Mouse (Mus musculus) mesoderm, embryonic 11.5 days (tissue): Measurements from ENCODE around the gene Gemin5.
"Not testable (repeated sequence)": the region's sequence is repeated elsewhere in the genome, so short reads cannot be mapped to it uniquely, and the experiment has no call there.

Experiments used
- DNase-seq: peaks from one replicate; pipeline ENCODE4 v3.0.0-alpha.2; 2012; ENCODE audit warnings: low read depth, low spot score

The Gemin5 gene

DNA sequence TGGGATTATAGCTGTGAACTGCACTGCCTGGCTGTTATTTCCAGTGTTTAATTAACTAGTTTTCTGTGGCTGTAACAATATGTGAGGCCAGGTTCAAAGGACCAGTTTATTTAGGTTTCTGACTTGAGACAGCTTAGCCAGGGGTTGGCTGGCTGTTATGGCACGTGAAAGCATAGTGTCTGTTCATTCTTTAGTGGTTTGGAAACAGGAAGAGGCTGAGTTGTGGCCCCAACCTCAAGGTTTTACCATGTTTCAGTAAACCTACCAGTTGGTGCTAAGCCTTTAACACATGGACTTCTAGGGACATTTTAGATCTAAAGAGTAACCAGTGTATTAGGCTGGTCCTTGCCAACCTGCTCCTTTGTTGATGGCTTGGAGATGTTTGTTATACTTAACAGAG is 51.8 kb downstream of the Gemin5 start:
- DNase-seq = no peak

DNA sequence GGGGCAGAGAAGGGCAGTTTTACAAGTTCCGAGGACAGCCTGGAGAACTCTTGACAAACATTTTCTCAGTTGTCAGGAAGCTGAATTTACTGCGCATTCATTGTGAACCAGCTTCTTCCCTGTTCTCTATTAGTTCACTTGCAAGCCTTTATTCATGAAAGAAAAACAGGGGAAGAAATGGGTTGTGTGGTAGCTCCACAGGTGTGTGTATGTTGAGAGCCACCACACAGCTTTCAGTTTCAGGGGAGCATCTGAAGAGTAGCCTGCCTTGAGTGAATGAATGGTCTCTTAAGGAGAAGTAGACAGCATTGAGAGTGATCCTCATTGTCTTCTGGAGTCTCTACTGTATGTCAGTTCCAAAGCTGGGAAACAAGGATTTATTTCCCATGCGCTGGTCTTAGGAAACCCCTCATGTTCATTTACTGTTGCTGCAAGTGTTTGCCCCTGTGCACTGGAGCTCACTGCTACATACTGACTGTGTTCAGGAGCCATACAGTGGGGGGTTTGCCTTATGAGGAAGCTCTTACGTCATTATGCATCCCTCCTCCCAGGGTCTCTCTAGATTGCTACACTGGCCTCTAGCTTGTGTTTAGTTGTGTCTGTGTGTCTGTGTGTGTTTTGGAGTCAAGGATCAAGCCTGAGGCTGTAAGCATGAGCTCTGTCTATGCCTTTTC is 60.5 kb downstream of the Gemin5 start:
- DNase-seq = no peak

DNA sequence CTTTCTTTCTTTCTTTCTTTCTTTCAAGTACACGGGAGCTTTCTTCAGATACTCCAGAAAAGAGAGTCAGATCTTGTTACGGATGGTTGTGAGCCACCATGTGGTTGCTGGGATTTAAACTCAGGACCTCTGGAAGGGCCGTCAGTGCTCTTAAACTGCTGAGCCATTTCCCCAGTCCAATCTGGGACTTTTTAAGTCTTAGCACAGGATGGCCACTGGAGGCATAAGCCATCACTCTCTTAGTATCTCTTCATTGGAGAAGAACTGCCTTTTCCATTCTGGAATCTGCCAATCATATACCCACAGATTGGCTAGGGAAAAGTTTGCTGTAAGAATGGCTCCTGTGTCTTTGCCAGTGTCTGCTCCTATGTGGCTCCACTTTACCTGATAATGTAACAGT is 61.3 kb downstream of the Gemin5 start:
- DNase-seq = no peak

DNA sequence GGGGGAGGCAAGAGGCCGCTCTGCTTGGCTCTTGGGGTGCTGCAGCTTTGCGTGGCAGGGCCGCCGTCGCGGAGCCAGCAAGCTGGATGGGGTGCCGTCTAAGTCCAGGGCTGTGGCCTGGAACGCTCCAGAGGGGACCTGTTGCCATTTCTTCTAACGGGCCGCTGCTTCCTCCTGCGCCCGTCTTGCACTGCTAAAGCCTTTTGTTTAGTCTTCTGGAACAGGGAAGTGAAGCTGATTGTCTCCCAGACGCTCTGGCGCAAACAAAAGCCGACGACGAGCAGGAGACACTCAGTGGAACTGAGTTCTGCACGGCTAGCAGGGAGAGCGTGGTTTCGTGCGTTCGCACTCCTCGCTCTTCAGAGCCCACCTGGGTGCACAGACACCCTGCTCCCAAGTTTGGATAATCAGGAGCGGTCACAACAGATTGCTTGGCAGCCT is 64.0 kb downstream of the Gemin5 start:
- peak; percentile 36 for DNase-seq

DNA sequence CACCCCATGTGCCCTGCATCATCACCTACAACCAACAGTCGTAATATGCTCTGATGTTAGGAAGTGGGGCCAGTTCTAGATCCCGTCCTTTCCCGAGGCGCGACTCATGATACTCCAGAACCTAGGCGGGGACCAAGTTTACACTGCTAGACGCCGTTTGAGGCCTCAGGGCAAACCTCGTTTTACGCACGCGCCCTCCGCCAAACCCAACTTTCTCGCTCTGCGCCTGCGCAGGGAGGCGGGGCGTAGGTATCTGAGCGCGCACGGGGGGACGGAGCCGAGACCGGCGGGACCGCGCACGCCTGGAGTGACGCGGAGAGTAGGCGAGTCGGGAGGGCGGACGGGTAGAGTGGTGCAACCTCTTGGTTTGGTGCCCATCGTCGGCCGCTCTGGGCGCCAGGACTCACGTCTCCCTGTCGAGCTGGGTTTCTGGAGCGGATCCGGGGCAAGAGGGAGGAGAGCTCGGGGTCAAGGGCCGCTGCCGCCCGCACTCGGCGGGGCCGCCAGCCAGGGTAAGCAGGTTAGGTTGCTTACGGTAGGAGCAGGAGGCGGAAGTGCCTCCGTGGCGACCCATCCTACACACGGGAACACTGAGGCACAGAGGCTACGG is 64.5 kb downstream of the Gemin5 start, which contains the start of gene Cnot8:
Cnot8 (plus strand) TSS at position 457 of the 610 bp plus-strand sequence.
- DNase-seq = peak; percentile 98

DNA sequence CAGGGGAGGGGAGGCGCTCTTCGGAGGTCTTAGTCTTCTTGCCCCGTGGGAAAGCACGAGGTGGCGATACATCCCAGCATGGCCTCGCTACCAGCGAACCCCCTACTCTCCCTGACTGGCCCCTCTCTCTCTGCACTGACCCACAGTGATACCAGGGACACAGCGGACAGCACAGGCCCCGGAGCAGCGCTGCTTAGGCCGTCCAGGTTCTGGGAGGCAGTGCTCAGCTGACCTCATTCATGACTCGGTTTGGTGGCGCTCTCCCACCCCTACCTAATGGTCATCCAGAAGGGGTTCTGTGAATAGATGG is 65.0 kb downstream of the Gemin5 start:
- no peak for DNase-seq

DNA sequence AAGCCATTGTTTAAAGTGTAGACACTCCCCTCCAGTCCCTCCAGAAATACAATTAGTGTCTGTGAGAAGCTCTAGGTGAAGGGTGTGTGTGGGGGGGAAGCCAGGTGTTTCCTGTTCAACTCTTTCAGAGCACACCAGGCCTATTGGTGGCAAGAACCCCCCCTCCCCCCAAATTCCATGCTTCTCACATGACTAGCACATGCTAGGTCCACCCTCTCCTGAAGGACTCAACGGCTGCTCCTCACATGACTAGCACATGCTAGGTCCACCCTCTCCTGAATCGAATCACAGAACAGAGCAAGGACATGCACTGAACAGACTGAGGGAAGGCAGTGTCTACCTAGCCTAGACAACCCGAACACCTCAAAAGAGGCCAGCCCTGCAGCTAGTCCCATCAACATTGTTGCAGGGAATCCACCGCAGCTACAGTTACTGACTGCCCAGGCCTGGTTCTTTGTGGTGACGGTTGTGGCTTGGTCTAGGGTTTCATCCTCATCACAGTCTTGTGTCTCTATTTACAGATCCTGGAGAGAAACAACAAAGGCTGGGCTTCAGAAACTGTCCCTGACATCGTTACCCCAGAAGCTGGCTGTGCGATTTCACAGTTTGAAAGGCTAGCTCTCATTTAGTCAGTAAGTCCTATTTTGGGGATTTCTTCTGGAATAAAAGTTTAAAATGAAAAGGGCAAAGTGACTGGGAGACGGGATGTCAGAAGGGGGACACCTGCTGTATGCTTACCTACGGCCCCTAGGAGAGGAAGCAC is 65.6 kb downstream of the Gemin5 start:
- peak; percentile 21 for DNase-seq

DNA sequence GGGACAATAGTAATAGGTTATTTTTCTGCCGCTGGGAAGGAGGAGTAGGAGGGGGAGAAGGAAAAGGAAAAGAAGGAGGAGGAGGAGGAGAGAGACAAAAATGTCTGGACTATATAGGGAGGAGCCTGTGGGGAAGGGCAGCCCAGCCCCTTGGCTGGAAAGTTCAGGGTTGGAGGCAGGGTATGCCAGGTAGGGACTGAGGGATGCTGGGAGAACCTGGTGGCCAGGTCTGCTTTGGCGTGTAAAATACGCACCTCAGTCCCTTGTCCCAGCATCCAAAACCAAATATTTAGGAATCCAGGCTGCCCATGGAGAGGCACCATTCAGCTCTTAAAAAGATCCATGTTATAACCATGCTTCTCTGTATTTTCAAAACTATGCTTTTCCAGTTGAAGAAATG is 66.2 kb downstream of the Gemin5 start:
- no peak for DNase-seq

DNA sequence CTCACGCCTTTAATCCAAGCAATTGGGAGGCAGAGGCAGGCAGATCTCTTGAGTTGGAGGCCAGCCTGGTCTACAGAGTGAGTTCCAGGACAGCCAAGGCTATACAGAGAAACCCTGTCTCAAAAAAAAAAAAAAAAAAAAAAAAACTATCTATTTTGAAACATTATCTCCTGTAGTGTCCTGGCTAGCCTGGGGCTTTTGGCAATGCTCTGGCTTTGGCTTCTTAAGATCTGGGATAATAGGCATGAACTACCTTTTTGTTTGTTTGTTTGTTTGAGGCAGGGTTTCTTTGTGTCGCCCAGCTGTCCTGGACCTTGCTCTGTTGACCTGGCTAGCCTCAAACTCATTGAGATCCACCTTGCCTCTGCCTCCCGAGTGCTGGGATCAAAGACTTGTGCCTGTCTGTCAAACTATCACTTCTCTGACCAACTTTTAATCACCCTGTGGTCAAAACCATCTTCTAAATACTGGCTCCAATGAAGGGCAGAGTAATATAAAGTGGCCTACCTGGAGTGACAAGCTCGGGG is 67.1 kb downstream of the Gemin5 start:
- DNase-seq = no peak

DNA sequence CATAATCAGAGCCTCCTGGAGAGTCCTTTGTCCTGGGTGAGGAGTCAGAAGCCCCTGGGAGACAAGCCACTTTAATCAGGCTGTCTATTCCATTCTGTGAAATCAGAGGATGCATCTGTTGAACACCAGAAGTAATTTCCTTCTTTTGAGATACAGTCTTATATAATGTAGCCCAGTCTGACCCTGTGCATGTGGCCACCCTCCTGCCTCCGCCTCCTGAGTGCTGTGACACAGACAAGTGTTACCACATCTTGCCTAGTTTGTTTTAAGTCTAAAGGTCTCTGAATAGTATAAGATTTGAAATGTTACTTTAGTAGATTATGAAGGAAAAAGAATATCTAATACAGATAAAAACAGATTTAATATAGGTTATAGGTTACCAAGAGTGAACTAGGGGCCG is 68.3 kb downstream of the Gemin5 start:
- DNase-seq = no peak

DNA sequence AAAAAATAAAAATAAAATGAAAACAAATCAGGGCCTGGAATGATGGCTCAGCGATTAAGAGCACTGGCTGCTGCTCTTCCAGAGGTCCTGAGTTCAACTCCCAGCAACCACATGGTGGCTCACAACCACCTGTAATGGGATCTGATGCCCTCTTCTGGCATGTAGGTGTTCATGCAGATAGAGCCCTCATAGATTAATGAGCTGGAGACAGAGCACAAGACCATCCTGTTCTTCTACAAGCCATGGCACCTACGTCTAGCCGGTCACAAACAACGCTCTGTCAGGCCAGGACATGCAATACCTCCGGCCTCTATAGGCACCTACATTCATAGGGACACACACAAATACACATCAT is 70.0 kb downstream of the Gemin5 start:
- DNase-seq = not testable (repeated sequence)

DNA sequence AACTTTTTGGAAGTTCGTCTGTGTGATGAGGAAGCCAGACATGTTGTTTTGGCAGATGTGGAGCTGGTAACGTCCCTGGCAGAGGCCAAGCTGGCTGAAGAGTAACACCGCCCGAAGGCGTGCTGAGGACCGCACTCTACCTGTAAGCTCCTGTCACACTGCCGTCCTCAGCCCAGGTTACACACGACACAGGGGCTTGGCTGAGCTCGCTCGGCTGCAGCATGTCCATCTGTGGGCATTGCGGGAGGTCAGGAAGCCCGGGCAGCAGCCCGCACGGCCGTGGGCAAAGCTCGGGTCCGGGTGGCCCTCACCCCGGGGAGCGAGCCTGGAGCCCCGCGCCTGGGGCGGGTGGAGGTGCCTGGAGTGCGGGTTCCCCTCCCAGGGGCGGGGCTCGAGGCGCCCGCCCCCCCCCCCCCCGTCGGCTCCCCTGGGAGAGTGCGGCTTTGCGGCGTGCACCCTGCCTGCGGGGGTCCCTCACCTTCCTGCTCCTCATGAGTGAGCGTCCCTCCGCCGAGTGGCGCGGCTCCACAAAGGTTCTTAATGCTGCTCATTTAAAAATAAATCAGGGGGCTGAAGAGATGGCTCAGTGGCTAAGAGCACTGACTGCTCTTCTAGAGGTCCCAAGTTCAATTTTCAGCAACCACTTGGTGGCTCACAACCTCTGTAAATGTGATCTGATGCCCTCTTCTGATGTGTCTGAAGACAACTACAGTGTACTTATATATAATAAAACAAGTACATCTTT is 70.5 kb downstream of the Gemin5 start:
- no peak for DNase-seq

DNA sequence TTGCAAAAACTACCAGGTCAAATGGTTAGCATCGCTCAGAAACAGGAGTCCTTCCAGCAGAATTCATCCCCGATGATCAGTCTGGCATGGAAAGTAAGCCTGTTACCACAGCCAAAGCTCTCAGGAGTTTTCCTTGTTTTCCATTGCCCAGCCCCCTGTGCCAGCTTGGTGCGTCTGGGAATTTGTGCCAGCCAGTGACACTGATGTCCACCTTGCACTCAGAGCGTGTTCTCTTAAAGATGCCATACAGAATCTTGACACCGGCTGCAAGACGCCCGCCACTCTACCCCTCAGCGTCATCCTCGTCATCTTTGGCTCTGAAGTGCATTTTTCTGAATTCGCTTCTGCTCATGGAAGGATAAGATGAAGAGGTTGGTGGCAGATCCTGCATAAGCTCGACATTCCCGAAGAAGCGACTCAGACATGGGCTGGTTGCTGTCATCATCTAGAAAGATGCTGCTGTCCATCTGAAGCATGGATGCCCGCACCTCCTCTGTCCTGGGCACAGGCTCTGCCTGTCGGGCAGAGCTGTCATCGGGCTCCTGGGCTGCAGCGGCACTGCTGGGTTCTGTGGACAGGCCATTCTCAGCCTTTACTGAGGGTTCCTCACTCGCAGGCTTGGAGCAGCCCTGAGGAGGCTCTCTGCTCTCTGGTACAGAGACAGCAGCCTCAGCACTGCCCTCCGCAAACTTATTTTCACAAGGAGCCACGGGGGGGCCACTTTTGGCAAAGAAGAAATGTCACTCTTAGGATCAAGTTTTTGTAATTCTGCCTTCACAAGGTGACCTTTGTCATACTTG is 71.3 kb downstream of the Gemin5 start:
- no peak for DNase-seq

DNA sequence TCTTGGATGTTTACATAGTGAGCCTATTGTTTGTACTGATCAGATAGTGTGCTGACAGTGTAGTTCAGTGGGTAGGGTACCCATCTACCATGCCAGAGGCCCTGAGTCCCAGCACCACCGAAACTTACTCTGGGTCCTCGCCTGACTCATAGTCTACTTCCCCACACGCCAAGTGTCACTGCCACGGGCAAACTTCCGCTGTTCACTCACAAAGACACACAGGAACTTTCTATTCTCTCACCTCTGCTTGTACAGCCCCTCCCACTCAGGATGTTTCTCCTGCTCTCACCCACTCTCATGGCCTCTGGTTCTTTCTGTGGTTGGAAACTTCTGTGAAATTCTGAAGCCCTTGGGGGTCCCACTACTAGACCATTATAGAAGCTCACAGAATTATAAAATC is 72.2 kb downstream of the Gemin5 start:
- no peak for DNase-seq

DNA sequence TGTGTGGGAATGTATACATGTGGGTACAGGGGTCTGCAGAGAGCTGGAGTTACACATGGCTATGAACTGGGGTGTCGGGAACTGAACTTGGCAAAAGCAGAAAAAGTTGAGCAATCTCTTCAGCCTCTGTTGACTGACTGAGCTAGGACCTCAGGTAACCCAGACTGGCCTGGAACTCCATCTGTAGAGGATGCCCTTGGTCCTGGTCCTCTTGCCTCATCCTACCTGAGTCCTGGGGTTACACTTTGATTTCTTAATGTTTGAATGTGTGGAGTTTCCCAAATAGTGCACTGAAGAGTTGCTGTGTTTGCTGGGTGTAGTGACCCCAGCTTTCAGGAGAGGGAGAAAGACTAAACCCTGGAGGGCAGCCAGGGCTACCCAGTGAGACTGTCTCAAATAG is 72.8 kb downstream of the Gemin5 start:
- DNase-seq = no peak

DNA sequence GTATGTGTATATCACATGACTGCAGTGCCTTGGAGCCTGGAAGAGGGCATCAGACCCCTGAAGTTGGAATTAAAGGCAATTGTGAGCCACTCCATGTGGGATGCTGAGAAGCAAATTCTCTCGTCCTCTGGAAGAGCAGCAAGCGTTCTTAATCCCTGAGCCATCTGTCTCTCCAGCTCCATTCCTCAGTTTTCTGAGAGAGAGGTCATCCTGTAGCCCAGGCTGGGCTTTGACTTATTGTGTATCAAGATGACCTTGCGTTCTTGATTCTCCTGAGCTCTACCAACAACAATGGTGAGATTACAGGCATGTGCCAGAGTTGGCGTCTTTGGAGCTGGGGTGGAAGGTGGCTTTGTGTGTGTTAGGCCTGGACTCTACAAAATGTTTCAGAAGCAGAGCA is 73.6 kb downstream of the Gemin5 start:
- no peak for DNase-seq

DNA sequence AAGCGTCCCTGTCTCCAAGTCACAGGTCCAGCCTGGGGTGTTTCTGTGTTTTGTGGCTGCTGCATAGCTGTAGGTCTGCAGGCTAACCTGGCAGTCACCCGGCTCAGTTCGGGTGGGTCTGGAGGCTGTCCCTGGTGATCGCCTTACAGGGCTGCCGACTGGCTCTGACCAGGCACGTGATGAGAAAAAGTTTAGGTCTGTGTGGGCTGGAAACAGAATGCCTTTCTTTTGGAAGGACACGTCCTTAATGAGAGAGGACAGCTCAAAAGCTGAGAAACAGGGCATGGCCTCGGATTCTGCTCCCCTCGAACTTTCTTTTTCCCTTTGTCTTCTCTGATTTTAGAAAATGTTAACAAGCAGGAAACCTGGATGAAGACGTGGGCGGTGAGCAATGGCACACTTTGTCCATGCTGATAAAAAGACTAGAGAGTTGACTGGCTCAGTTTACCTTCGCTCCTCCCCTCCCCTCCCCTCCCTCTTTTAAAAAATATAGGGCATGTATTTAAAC is 75.3 kb downstream of the Gemin5 start, which contains the start of gene Gm12248:
Gm12248 (minus strand) TSS at position 114 of the 508 bp plus-strand sequence.
- DNase-seq = peak; percentile 57

DNA sequence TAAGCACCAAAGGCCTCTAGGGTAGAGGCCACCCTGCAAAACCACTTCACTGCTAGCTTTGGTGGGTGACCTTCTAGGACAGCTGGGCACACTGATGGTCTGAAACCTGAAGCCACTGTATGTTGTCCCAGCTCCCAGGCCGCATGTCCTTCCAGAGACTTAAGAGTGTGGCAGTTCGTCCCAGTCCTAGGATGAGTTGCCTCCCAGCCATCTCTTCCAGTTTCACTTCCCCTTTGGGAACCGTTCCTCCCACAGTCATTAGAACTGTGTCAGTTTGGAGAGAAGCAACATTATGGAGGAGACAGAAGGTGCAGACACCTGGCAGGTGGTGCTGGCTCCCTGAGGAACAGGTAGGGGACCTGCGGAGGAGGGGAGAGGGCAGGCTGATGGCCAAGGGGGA is 75.8 kb downstream of the Gemin5 start:
- DNase-seq = no peak

DNA sequence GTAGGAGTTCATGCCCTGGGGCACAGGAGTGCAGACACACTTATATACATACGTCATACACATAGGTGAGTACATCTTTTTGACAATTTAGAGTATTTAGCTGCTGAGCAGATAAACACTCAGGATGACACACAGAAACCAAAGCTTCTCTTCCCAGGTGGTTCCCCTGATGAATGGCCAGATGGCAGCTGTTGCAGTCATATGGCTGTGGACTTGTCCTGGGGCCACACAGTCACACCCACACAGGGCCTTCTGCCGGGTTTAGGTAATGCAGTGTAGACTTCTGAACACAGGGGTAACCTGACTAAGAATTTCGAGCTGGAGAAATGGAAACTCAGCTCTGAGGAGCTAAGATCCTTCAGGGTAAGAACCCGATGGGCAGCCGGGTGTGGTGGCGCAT is 86.6 kb downstream of the Gemin5 start:
- no peak for DNase-seq

DNA sequence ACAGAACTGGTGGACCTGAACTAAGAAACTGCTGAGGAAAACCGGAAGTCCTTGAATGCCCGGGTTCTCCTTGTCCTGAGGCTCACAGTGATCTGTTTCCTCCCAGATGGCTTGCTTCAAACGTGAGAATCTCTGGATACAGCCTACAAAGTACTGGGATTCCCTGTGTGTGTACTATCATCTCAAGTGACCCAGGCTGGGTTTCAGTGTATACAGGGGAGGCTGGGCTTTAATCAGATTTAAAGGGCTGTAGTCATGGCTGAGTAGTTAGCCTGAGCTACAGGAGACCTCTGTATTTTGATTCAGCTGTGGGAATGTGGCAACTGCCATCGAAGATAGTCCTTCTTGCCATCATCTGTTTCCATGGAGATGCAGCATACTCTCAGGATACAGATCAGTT is 91.1 kb downstream of the Gemin5 start:
- DNase-seq = no peak

DNA sequence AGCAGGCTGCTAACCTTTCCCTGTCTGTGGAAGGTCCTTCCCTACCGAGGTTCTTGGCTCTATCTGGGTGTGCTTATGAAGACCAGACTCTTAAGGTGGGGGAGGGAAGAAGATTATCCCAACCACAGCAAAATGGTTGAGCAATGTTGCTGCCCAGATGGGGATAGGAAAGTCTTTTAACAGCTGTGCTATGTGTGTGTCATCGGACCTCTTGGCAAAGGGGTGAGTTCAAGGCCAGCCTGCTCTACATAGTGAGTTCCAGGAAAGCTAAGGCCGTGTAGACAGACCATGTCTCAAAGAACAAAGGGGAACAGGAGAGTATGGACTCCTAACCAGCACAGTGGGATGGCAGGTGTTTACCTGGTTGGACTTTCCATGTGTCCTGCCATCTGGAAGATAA is 95.4 kb downstream of the Gemin5 start:
- DNase-seq = no peak
